In the genomic region with DNA sequence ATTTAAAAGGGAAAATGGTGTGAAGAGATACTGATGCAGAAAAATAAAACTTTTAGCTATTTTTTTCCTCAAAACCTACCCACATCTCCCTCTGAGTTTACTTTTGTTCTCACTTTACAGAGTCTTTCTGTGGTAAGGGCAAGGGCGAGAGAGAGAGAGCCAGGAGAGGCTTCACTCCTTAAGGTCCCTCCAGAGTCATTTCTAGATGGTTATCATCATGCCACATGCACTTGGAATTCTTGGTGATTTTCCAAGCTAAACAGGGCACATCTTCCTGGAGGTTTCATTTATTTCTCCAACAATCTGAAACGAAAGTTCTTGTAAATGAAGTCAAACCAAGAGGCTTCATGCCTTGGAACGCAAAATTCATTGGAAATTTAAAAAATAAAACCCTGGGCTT, we compare ENCODE assay signal across 25 mouse cellular contexts.
DNase-seq lines count a peak whose midpoint lies in the region; ATAC-seq and TF ChIP-seq lines count a peak whose summit lies in the region.
"Had no signal": no experiment of that assay in that cellular context is flagged by ENCODE, and none has a peak within 500 bp of the region (broad histone marks: within the 10 kb centered on the region; RNA-seq: fewer than 3 reads in every experiment).

No protein-coding gene starts in this region.

- H3K27me3 ChIP-seq in lung, embryonic 16.5 days (ENCODE audit: control insufficient read depth, insufficient read depth, low read depth, low read length), result no peaks in the 10 kb centered on the region
- H3K27me3 ChIP-seq: embryonic facial prominence, embryonic 13.5 days; forebrain, embryonic 13.5 days; hindbrain, embryonic 12.5 days; hindbrain, embryonic 15.5 days had no signal

- no peak for DNase-seq in lung, postnatal 14 days
- peak; percentile 35 for DNase-seq in lung, postnatal 36 days
- no peak for DNase-seq in lung, adult 18-20 months
- peak; percentile 70 for DNase-seq in NIH3T3 (ENCODE audit: low read depth)
- no peak for DNase-seq in cerebellum, adult 9-11 months
- DNase-seq in cerebellum, postnatal 4 days (ENCODE audit: low spot score in 2 of 2), result no peak
- DNase-seq: adrenal gland, postnatal 10 days; adrenal gland, postnatal 36 days; cerebellum, adult 18-20 months; cerebellum, adult 9-10 months; cerebellum, postnatal 25 days; embryo, embryonic 11 days; forebrain, postnatal 0 days; gastrocnemius, adult 2 months; gastrocnemius, postnatal 14 days had no signal

- no peak for ATAC-seq in lung, embryonic 16.5 days (ENCODE audit: low read depth)
- ATAC-seq: activated CD4-positive, CD25-positive, alpha-beta regulatory T cell, adult 4 months; forebrain, embryonic 13.5 days; forebrain, postnatal 0 days had no signal

- TF ChIP-seq CTCF in embryonic fibroblast, embryonic 13.5 days (IDR thresholded peaks at IDR 0.05; ENCODE audit: borderline replicate concordance, insufficient read depth, low read length), result no peak

- H3K4me2 ChIP-seq in lung, embryonic 16.5 days (ENCODE audit: low read depth, low read length), result no peak overlapping the region
- H3K4me2 ChIP-seq: embryonic facial prominence, embryonic 13.5 days; forebrain, embryonic 13.5 days; heart, embryonic 11.5 days; hindbrain, embryonic 12.5 days; hindbrain, embryonic 15.5 days had no signal

- peak overlapping the region; percentile 73 for H3K27ac ChIP-seq in lung, embryonic 16.5 days (ENCODE audit: low read length)
- H3K27ac ChIP-seq in embryonic fibroblast, embryonic 13.5 days (ENCODE audit: insufficient read depth, low read length), result peak overlapping the region; percentile 99
- H3K27ac ChIP-seq: embryonic facial prominence, embryonic 10.5 days; embryonic facial prominence, embryonic 13.5 days; forebrain, embryonic 10.5 days; forebrain, embryonic 13.5 days; gastrocnemius, adult 2 months; hindbrain, embryonic 12.5 days; hindbrain, embryonic 15.5 days had no signal

- 46% methylated on average over 3 of the region's 3 CpGs for WGBS in lung, embryonic 16.5 days

- no peaks in the 10 kb centered on the region for H3K36me3 ChIP-seq in lung, embryonic 16.5 days (ENCODE audit: control insufficient read depth, insufficient read depth, low read length)
- H3K36me3 ChIP-seq: embryonic facial prominence, embryonic 10.5 days; embryonic facial prominence, embryonic 13.5 days; forebrain, embryonic 10.5 days; hindbrain, embryonic 12.5 days; hindbrain, embryonic 15.5 days had no signal

- TF ChIP-seq POLR2A in embryonic fibroblast, embryonic 13.5 days (IDR thresholded peaks at IDR 0.05; ENCODE audit: low read depth, low read length), result no peak

- H3K4me1 ChIP-seq in lung, embryonic 16.5 days (replicated peaks; ENCODE audit: control insufficient read depth, insufficient read depth, low read length), result peaks cover 6% of the 10 kb centered on the region
- H3K4me1 ChIP-seq in embryonic fibroblast, embryonic 13.5 days (ENCODE audit: control insufficient read depth, insufficient read depth, low read length), result peaks cover 18% of the 10 kb centered on the region
- H3K4me1 ChIP-seq: embryonic facial prominence, embryonic 13.5 days; forebrain, embryonic 10.5 days; hindbrain, embryonic 12.5 days; hindbrain, embryonic 15.5 days had no signal

- H3K4me3 ChIP-seq in lung, embryonic 16.5 days (ENCODE audit: low read length), result no peak overlapping the region
- H3K4me3 ChIP-seq in embryonic fibroblast, embryonic 13.5 days (ENCODE audit: insufficient read depth, low read length), result no peak overlapping the region
- H3K4me3 ChIP-seq: embryonic facial prominence, embryonic 10.5 days; embryonic facial prominence, embryonic 13.5 days; forebrain, embryonic 10.5 days; forebrain, embryonic 13.5 days; gastrocnemius, adult 2 months; hindbrain, embryonic 12.5 days; hindbrain, embryonic 15.5 days had no signal

- no peak overlapping the region for H3K9ac ChIP-seq in lung, embryonic 16.5 days (ENCODE audit: low read length)
- H3K9ac ChIP-seq: embryonic facial prominence, embryonic 13.5 days; forebrain, embryonic 13.5 days; forebrain, postnatal 0 days; hindbrain, embryonic 12.5 days; hindbrain, embryonic 15.5 days had no signal

- H3K9me3 ChIP-seq in lung, embryonic 16.5 days (ENCODE audit: control insufficient read depth, low read length), result no peaks in the 10 kb centered on the region
- H3K9me3 ChIP-seq: embryonic facial prominence, embryonic 10.5 days; embryonic facial prominence, embryonic 13.5 days; forebrain, embryonic 10.5 days; forebrain, embryonic 13.5 days; hindbrain, embryonic 12.5 days; hindbrain, embryonic 15.5 days had no signal

Comparison
In these comparisons a context has a peak if more than half of its experiments do, and no peak if none do; other contexts are left out.
1. DNase-seq: peak in lung, postnatal 36 days (single experiment) and NIH3T3 (single experiment); none in lung, postnatal 14 days (single experiment), lung, adult 18-20 months (0 of 2), cerebellum, adult 9-11 months (single experiment) and cerebellum, postnatal 4 days (0 of 2).